Mouse (Mus musculus) gastrocnemius, adult 18-20 months (tissue): ENCODE data around the gene Fcna. TPM values are rescaled to one million over a fixed set of nuclear protein-coding genes. Genes with fewer than 3 reads are reported as not detected.

Source experiments
- DNase-seq: peaks from one replicate; pipeline ENCODE4 v3.0.0; 2021; ENCODE audit warnings: low spot score
- total RNA-seq, 2 experiments: library from RNA; stranded (reverse); gene quantifications; 2 replicates each; pipeline ENCODE4 v1.2.3; 2021

Gene Fcna
- total RNA-seq, 2 experiments from 2014 or later: 2.4 to 3.0 TPM

GRCm38 (mm10) chr2:25608671-25609070 lies 19.2 kb downstream of the Fcna start:
- DNase-seq: no peak

- peak; percentile 87 for DNase-seq
These were observed 19.8 kb downstream of the Fcna start, which contains the start of gene Rabl6 for GRCm38 (mm10) chr2:25607761-25608622. TSS of gene Rabl6 (minus strand) at chr2:25608521.

GRCm38 (mm10) chr2:25602526-25602925 lies 25.3 kb downstream of the Fcna start:
- DNase-seq: no peak

GRCm38 (mm10) chr2:25600037-25600436 lies 27.8 kb downstream of the Fcna start:
- no peak for DNase-seq

- no peak for DNase-seq
These were observed 29.1 kb downstream of the Fcna start for GRCm38 (mm10) chr2:25598749-25599148.

- no peak for DNase-seq
These were observed 30.9 kb downstream of the Fcna start for GRCm38 (mm10) chr2:25596765-25597510.

GRCm38 (mm10) chr2:25591863-25592262 lies 36.0 kb downstream of the Fcna start:
- peak; percentile 56 for DNase-seq

GRCm38 (mm10) chr2:25588227-25588907 lies 39.5 kb downstream of the Fcna start:
- no peak for DNase-seq

- no peak for DNase-seq
These were observed 40.5 kb downstream of the Fcna start for GRCm38 (mm10) chr2:25587290-25587689.

- no peak for DNase-seq
These were observed 42.2 kb downstream of the Fcna start for GRCm38 (mm10) chr2:25585601-25586000.

GRCm38 (mm10) chr2:25584856-25585255 lies 43.0 kb downstream of the Fcna start:
- DNase-seq: no peak

GRCm38 (mm10) chr2:25584152-25584551 lies 43.7 kb downstream of the Fcna start:
- DNase-seq: no peak

- DNase-seq: no peak
These were observed 44.3 kb downstream of the Fcna start for GRCm38 (mm10) chr2:25583571-25583970.

- no peak for DNase-seq
These were observed 44.7 kb downstream of the Fcna start for GRCm38 (mm10) chr2:25583120-25583481.

GRCm38 (mm10) chr2:25582466-25583119 lies 45.2 kb downstream of the Fcna start:
- no peak for DNase-seq

- DNase-seq: no peak
These were observed 45.9 kb downstream of the Fcna start for GRCm38 (mm10) chr2:25581901-25582301.

GRCm38 (mm10) chr2:25581294-25581864 lies 46.5 kb downstream of the Fcna start, which contains the start of gene Ajm1:
TSS of gene Ajm1 (minus strand) at chr2:25581757.
- peak; percentile 62 for DNase-seq

- DNase-seq: no peak
These were observed 47.2 kb downstream of the Fcna start for GRCm38 (mm10) chr2:25580621-25581101.

GRCm38 (mm10) chr2:25579737-25580460 lies 47.9 kb downstream of the Fcna start:
- DNase-seq: no peak
